Mouse (Mus musculus) layer of hippocampus, postnatal 10 days (tissue): Measurements from ENCODE around the gene Crybg1. TPM values are rescaled to one million over a fixed set of nuclear protein-coding genes. Genes with fewer than 3 reads are reported as not detected.
A peak's percentile ranks its signal among the peaks of the same experiment; 100 is the strongest.

Experiments
- DNase-seq, 2 experiments: peaks; one replicate each; pipeline ENCODE4 v3.0.0; 2021; ENCODE audit warnings: low spot score in 2 of 2
- long read RNA-seq: library from polyadenylated mRNA; stranded (forward); transcript quantifications from one replicate; pipeline ENCODE4 v2.0.0, GENCODE M21; 2023
- total RNA-seq, 2 experiments: library from RNA; stranded (reverse); gene quantifications; 2 replicates each; pipeline ENCODE4 v1.2.3; 2021

Gene Crybg1
- total RNA-seq: under 1 TPM; 0.51 to 0.87 TPM
- long read RNA-seq: 0 reads

DNA sequence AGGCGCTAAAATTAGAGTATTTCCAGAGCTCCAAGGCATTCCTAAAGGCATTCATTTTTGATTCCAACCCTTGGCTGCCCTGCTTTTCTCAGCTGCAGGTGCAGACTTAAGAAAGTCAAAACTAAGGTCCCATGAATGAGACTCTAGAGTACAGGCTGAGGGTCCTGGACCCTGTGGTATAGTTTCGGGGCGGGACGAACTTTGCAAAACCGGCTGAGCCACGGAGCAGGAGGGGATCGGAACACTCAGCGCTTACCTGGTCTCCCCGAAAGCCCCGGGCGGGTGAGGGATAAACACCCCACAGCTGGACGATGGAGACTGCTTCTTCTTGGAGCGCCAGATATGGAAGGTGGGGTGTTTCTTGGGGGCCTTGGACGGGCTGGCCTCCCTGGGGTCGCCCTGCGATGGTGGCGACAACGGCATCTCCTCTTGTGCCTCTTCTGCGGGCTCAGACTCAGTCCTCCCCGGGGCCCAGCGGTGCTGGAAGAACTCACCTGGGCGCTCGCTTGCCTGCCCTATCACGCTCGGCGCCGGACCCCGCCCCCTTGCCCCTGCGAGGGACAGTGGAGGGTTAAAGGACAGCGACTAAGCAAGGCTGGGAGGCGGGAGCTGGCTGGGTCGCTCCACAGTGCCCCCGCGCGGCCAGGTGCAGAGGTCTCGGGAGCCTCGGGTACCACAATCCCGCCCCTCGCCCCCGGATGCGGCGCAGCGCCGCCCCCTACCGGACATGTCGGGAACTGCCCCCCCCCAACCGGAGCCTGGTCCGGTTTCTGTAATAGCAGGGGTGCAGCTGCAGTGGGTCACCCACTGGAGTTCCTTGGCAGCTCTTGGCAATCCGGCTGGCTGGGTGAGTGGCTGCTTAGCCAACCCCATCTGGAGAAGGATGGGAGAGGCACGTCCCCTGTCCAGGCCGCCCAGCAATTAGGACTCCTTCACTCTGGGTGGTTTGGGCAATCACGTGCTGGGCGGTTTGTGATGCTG is at the start of gene Crybg1:
Gene Crybg1 (minus strand): TSS at position 517 of the 981 bp plus-strand sequence.
- peak; percentile 55 to 71 for DNase-seq

DNA sequence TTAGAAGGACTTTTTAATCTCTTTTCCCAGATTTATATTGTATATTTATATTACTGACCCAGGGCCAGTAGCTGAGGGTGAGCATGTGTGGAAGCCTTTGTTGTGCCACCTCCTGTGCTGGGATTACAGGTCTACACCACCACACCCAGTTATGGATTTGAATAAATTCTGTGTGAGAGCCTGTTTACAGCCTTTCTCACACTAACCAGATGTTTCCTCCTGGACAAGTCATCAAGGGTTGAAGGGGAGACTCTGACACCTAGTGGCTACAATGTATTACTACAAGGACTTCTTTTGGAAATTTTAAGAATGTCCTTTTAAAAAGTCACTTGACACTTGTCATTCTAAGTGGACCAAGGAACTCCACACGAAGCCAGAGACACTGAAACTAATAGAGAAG is 28.7 kb upstream of the Crybg1 start:
- no peak for DNase-seq

DNA sequence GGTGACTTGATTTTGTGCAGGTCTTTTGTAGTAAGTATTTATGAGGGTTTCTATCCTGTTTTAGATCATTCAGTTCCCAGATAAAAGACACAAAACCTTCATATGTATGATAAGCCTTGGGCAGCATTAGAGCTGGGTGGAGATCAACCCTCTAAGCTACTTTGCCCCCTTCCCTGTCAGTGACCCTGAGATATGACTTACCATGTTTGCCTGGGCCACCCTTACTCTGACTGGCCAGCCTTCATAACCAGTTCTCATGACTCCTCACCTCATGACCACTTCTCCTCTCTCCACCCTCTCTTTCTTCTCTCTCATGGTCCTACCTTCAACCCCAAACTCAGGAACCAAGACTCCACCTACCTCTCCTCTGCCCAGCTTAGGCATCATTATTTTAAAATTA is 27.9 kb upstream of the Crybg1 start:
- no peak for DNase-seq

DNA sequence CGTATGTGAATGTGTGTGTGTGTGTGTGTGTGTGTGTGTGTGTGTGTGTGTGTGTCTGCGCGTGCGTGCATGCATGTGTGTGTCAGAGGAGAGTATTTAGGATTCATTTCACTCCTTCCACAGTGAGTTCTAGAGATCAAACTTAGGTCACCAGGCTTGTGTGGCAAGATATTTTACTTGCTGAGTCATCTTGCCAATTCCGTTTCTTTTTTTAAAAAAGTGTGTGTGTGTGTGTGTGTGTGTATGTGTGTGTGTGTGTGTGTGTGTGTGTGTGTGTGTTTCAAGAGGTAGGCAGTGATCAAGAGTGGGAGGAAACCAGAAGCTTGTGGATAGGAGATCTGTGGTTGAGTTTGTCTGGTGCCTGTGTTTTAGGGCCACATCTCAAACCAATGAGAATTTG is 27.5 kb upstream of the Crybg1 start:
- DNase-seq: no peak

DNA sequence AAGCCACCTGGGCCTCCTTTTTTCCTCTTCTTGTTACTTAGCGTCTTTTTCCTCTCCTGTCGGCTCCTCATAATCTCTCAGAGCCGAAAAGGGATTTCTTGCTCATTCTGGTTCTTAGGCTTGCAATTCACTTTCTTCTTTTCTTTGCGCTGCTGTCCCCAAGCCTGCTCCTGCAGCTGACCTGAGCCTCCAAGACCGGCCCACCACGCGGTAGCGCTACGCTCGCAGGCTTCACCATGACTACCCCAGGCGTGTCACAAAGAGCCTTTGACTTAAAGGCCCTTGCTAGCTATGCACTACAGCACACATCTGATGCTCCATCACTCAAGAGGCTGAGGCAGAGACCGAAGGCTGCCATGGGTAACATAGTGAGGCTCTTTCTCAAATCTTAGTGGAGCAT is 21.5 kb upstream of the Crybg1 start:
- no peak for DNase-seq

DNA sequence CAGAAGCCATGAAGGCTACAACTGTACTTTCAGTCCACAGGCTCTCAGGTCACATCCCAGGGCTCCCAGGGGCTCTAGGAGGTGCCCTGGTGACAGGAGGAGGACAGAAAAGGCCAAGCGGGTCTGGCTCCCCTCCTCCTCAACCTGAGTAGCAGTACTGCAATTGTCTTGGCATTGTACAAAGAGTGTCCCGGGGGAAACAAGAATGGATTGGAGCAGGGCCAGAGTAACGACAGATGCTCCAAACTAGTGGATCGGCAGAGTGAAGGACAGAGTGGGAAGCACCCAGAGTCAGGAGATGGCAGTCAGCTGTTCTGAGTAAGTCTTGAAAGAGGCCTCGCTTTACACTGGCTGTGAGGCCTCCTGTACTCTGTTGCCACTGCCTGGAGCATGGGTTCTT is 18.4 kb upstream of the Crybg1 start:
- DNase-seq: no peak

DNA sequence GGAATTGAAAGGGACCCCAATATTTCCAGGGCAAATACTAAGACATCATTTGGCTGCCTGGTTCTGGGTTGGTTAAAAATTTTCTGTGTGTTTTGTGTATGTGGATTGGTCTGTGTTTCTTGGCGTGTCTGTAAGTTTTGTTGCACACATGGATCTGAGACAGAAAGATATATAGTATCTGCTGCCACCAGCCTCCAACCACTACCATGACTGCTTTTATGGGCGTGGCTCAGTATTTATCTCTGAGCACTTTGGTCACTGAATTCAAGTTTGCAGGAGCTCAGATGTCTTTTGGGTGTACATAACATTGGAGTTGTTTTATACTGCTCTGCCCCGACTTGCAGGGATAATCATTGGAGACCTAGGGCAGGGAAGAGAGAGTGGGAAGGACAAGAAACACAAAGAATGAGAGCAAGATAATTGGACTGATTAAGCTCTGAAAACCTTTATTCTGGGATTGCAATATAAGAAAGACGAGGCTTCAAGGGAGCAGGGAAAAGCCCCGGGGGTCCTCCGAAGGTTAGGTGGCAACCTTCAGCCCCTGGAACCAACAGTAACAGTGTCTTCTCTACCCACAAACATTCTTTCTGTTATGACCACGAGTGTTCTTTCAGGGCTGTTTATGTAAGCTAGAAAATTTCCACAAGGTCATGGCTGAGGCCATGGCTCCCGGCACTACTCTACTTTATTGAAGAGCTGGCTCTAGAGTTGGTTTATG is 15.8 kb upstream of the Crybg1 start:
- DNase-seq: no peak

DNA sequence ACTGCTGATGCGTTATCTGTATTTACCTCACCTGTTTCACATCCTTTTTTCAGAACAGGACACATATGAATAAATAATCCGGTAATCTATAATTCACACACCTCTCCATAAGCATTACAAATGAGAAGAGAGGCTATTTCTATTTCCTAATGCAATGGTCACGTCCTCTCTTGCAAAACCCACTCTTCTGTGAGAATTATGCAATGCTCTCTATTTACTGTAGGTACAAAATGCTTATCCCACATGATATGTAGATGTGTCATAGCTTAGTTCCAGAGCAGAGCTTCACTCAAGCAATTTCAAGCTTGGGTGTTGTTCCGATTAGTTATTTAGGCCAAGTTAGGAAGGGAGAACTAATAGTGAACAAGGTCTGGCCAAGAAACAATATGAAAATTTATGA is 14.4 kb upstream of the Crybg1 start:
- no peak for DNase-seq

DNA sequence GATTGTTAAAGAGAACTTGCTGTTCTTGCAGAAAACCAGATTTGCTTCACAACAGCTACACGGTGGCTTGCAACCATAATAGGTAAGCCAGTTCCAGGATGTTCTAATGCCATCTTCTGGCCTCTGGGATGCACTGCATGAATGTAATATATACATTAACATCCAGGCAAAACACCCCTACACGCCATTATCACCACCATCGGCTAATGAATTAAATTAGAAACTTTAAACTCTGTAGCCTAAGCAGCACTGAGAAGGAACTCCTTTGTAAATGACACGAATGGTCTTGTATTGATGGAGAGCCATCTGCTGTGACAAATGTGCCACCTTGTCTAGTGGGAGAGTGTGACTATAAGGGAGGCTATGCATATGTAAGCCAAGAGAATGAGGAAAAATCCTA is 11.5 kb upstream of the Crybg1 start:
- no peak for DNase-seq

DNA sequence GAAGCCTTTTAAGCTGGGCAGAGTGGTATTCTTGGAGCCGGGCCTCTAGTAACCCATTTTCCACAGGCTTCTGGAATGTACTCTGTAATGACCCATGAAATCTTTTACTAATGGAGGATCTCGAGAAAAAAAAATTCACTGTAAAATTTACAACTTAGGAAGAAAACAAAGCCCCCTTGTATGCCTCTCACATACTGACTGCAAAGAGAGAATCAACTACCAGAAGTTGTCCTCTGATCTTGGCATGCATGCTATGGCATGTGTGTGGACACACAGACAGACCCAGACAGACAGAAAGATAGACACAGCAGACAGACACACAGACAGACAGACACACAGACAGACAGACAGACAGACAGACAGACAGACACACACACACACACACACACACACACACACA is 8.8 kb upstream of the Crybg1 start:
- no peak for DNase-seq

DNA sequence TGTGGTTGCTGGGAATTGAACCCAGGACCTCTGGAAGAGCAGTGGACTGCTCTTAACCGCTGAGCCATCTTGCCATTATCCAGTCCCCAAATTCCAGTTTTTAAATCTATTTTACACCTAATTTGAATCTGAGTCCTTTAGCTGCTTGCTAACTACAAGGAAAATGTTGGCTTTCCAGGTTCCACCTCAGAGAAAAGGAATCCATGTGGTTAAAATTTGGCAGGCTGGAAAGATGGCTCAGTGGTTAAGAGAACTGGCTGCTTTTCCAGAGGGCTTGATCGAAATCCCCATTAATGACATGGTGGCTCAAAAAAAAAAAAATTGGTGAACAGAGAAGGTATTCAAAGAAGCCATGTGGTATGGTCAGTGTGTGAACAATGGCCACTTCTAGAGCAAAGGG is 1.8 kb upstream of the Crybg1 start:
- DNase-seq: no peak

DNA sequence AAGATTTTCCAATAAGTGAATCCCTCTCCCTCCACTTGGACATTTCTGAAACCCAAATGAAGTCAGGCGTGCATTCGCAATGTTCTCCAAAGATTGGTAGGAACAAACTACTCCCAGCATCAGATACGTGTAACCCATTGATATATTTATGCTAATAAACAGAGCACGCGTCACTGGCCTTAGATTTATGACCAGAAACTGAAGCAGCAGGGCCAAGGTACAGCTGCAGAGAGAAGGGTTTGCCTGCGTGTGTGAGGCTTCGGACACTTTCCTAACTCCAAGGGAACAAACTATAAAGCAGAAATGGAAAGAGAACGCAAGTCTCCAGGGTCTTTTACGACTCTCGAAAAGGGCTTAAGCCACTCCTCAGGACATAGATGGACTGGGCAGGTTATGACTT is 5.3 kb downstream of the Crybg1 start:
- no peak for DNase-seq

DNA sequence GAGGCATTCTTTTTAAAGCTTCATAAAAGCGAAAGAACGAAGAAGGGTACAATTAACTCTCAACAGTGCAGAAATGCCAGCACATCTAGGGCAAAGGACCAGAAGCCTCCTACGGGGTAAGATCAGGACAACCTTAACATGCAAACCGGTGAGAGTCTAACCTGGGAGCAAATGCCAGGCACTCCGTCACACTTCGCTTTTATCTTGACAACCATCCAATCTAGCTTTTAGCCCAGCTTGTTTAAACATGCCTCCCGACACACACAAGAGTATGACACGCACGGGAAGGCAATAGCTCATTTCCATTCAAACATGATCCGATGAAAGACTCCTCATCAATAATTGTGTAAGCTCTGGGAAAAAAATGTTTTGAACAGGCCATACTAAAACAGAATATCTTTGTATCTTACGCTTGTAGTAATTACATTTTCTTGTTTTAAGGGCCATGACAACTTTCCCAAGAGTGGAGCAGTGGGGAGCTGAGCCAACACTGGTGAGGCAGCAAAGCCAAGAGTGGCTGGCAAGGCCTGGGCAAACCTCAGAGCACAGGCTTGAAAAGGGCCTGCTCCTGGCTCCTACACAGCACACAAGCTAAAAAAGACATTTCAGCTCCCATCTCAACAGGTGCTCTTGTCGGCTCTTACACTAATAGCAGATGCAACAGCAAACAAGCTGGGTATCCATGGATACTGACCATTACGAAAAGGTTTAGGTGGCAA is 10.4 kb downstream of the Crybg1 start:
- peak; percentile 17 to 51 for DNase-seq

DNA sequence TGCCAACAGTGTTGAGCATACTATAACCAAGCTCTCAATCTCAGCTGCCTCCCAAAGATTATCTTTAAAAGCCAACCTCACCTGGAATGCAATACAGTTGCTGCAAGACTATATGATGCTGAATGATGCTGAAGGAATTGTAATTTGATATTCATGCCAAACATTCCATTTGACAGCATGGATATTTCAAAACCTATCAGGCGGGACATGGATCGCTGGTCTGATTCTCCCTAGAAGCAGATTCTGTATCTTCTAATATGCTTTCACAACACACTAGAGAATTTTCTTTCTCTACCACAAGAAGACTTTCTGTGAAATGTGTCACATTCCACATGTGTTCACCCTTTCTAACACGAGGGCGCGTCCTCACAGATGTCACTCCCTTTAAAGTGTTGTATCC is 22.6 kb downstream of the Crybg1 start:
- DNase-seq: no peak

DNA sequence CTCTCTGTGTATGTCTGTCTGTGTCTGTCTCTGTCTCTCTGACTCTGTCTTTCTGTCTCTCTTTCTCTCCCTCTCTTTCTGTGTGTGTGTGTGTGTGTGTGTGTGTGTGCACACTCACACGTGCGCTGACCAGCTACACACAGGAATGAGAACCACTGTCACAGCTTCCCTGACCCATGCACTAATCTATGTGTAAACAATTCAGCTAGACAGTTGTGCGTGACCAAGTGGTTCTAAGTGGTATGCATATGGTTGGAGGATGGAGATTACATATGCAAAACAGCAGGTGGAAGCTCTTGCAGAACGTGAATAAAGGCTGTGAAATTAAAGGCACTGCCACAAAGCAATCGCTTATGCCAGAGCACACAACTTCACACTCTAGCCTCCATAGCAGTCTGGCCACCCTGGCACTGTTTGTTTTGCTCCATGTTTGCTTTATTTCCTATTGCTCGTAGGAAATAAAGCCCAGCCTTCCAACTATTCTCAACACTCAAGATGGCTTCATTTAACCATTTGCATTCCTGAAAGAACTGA is 24.2 kb downstream of the Crybg1 start:
- DNase-seq: no peak

DNA sequence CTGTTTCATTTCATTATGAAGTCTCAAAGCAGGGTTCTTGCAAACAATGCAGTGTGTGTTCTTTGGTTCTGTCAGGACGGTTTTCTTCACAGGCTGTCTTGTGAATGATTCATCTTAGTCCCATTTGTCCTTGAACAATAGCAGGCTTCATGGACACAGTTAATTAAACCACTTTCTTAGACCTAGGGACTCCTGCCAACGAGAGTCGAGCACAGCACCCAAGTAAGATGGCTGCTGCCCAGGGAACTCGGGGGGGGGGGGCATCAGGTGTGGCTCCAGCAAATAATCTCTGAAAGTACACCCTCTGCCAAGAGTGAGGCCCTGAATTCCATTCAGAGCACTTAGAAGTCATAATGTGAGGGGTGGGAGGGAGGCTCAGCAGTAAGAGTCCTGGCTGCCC is 30.0 kb downstream of the Crybg1 start:
- no peak for DNase-seq

DNA sequence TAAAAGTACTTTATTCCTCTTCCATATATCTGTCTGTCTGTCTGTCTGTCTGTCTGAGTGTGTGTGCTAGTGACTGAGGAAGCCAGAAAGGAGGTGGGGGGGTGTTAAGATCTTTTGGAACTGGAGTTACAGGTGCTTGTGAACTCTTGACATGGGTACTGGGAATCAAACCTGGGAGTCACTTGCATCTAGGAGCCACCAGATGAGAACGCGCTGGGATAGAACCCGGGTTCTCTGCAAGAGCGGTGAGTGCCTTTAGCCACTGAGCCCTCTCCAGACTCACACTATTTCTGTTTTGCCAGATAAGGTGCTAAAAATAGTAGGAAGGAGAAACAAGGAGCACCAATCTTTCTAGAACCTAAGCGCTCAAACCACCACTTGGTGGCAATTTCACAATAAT is 31.9 kb downstream of the Crybg1 start:
- no peak for DNase-seq

DNA sequence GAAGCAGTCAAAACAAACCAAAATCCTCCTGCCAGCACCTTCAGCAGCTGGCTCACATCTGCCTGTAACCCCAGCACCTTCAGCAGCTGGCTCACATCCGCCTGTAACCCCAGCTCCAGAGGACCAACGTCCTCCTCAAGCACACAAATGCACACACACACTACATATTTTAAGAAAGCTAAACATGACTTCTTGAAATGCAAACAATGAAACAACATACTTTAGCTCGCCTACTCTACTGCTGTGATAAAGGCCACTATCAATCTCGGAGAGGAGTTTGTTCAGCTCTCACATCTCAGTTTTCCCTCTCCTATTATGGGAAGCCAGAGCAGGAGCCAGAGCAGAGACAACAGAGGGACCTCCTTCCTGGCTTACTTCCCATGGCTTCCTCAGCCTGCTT is 34.0 kb downstream of the Crybg1 start:
- no peak for DNase-seq

DNA sequence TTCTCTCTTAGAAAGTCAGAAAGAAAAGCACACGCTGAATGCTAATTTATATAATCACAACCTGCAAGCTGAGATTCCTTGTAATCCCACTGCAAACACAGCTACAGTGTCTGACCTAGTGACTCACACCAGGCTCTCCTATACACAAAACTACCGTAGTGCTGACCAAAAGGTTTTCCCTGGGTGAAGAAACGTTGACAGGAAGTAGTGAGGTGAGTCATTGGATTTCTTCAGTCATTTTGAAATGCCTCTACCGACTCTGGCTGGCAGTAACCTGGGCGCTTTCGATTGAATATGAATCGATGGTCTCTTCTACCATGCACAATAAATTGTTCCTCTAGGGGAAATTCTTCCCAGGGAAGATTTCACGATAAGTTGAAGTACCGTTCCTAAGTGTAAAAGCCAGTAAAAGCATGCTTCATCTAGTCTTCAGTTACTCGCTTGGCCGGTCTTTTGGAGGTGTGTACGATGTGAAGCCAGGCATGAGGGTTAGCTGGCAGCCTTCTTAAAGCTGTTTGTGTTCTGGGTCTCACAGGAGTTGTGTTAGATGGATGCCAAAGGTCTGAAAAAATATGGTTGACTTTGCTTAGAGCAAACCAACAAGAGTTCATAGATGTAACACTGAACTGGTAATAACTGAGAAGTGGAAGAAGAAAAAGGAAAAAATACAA is 36.5 kb downstream of the Crybg1 start:
- DNase-seq: no peak

DNA sequence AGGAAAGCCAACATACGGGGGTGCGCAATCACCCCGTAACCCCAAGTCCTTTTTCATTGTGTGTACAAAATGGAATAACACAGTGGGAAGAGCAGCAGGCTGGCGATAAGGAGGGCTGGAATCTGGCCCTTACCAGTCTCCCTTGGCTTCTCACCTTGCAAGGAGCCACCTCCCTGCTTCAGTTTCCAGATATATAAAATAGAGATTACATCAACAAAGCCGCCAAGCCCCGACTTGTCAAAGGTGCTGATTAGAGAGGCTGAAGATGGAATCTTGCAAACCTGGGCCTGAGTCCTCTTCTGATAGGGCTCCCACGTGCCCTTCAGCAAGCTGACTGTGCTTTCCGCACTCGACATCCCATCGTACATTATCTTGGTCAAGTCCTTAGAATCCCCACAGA is 37.5 kb downstream of the Crybg1 start:
- DNase-seq: no peak

DNA sequence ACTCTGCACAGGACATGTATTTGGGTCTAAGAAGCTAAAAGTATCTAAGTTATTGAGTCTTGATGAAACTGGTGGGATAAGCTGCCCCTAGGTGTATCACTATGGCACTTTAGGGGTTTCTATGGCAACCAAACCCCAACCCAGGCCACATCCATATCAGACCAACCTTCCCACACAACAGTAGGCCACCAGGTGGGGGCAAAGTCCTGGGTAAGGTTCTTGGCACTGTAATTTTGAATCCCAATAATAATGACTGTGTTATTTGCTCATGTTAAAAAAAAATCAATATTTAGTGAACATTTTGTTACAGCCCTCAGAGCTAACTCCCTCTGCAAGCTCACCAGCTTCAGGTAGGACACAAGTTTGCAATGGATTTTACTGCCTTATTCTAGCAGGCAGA is 38.2 kb downstream of the Crybg1 start:
- no peak for DNase-seq
